10 mouse cellular contexts compared by ENCODE assay signal in genomic region chr7:75307570-75308087, GRCm38 (mm10). TPM values are rescaled to one million over a fixed set of nuclear protein-coding genes. Genes with fewer than 3 reads are reported as not detected.
A peak's percentile ranks its signal among the peaks of the same experiment; 100 is the strongest.
DNase-seq lines count a peak whose midpoint lies in the region; ATAC-seq and TF ChIP-seq lines count a peak whose summit lies in the region.
"Had no signal": no experiment of that assay in that cellular context is flagged by ENCODE, and none has a peak within 500 bp of the region (broad histone marks: within the 10 kb centered on the region; RNA-seq: fewer than 3 reads in every experiment).

No protein-coding gene starts in this region.

- peaks cover 35% of the 10 kb centered on the region for H3K27me3 ChIP-seq in heart, embryonic 11.5 days (ENCODE audit: control insufficient read depth, insufficient read depth, low read length)
- peaks cover 6% of the 10 kb centered on the region for H3K27me3 ChIP-seq in heart, adult 2 months (ENCODE audit: control insufficient read depth, insufficient read depth, low read length)
- H3K27me3 ChIP-seq in forebrain, embryonic 13.5 days, result peaks cover 54% of the 10 kb centered on the region
- peaks cover 37% of the 10 kb centered on the region for H3K27me3 ChIP-seq in limb, embryonic 15.5 days
- peaks cover 30% of the 10 kb centered on the region for H3K27me3 ChIP-seq in liver, embryonic 11.5 days (replicated peaks; ENCODE audit: control insufficient read depth, insufficient read depth, low read length)

- no peak overlapping the region for H3K9ac ChIP-seq in heart, embryonic 11.5 days (ENCODE audit: low read depth, low read length)
- no peak overlapping the region for H3K9ac ChIP-seq in heart, adult 2 months (ENCODE audit: low read depth, low read length)
- peak overlapping the region; percentile 67; the same call in 1 of the 2 replicates for H3K9ac ChIP-seq in forebrain, embryonic 13.5 days
- no peak overlapping the region for H3K9ac ChIP-seq in limb, embryonic 15.5 days
- no peak overlapping the region for H3K9ac ChIP-seq in liver, embryonic 11.5 days (ENCODE audit: low read depth, low read length)

- H3K27ac ChIP-seq in heart, embryonic 11.5 days (ENCODE audit: low read depth, low read length), result no peak overlapping the region
- no peak overlapping the region for H3K27ac ChIP-seq in heart, adult 2 months
- no peak overlapping the region for H3K27ac ChIP-seq in forebrain, embryonic 13.5 days
- H3K27ac ChIP-seq in limb, embryonic 15.5 days, result no peak overlapping the region
- H3K27ac ChIP-seq in liver, embryonic 11.5 days (ENCODE audit: low read depth, low read length), result no peak overlapping the region

- H3K79me2 ChIP-seq in heart, adult 2 months (replicated peaks; ENCODE audit: control insufficient read depth, insufficient read depth, low read length), result no peaks in the 10 kb centered on the region

- no peak for TF ChIP-seq POLR2A in heart, adult 2 months (IDR thresholded peaks at IDR 0.05; ENCODE audit: insufficient read depth, low read depth, low read length)

- H3K9me3 ChIP-seq in heart, embryonic 11.5 days (replicated peaks; ENCODE audit: control insufficient read depth, low read length), result no peaks in the 10 kb centered on the region
- no peaks in the 10 kb centered on the region for H3K9me3 ChIP-seq in forebrain, embryonic 13.5 days (replicated peaks)
- H3K9me3 ChIP-seq in limb, embryonic 15.5 days, result no peaks in the 10 kb centered on the region
- no peaks in the 10 kb centered on the region for H3K9me3 ChIP-seq in liver, embryonic 11.5 days (ENCODE audit: control insufficient read depth, low read length)
- H3K9me3 ChIP-seq: megakaryocyte, embryonic 14.5 days had no signal

- ATAC-seq in heart, embryonic 11.5 days (replicated peaks; ENCODE audit: insufficient number of reproducible peaks, low FRiP score, low TSS enrichment), result no peak
- ATAC-seq in forebrain, embryonic 13.5 days, result 0 out of 2 replicates have a peak, but pooled peaks have one; percentile 8
- ATAC-seq in limb, embryonic 15.5 days (ENCODE audit: insufficient number of reproducible peaks, low FRiP score, low TSS enrichment, low read depth), result no peak
- no peak for ATAC-seq in liver, embryonic 11.5 days (replicated peaks; ENCODE audit: low FRiP score)

- WGBS in heart, embryonic 11.5 days (ENCODE audit: insufficient replicate concordance), result 43% methylated on average over 8 of the region's 8 CpGs
- 59% methylated on average over 8 of the region's 8 CpGs for WGBS in heart, adult 2 months
- 49% methylated on average over 8 of the region's 8 CpGs for WGBS in forebrain, embryonic 13.5 days
- WGBS in limb, embryonic 15.5 days, result 49% methylated on average over 8 of the region's 8 CpGs
- 49% methylated on average over 8 of the region's 8 CpGs for WGBS in liver, embryonic 11.5 days

- peak overlapping the region; percentile 98; the same call in 1 of the 2 replicates for H3K4me2 ChIP-seq in heart, embryonic 11.5 days
- peak overlapping the region; percentile 97 for H3K4me2 ChIP-seq in forebrain, embryonic 13.5 days
- peak overlapping the region; percentile 94 for H3K4me2 ChIP-seq in limb, embryonic 15.5 days
- no peak overlapping the region for H3K4me2 ChIP-seq in liver, embryonic 11.5 days

- no peak for TF ChIP-seq CTCF in heart, adult 2 months (IDR thresholded peaks at IDR 0.05)

- TF ChIP-seq EP300 in heart, adult 2 months (IDR thresholded peaks at IDR 0.05; ENCODE audit: insufficient read depth, low read depth, low read length), result no peak

- no peaks in the 10 kb centered on the region for H3K36me3 ChIP-seq in heart, embryonic 11.5 days (ENCODE audit: control insufficient read depth, insufficient read depth, low read length)
- no peaks in the 10 kb centered on the region for H3K36me3 ChIP-seq in heart, adult 2 months (ENCODE audit: control insufficient read depth, insufficient read depth, low read length)
- H3K36me3 ChIP-seq in forebrain, embryonic 13.5 days (ENCODE audit: poor library complexity, severe bottlenecking), result no peaks in the 10 kb centered on the region
- H3K36me3 ChIP-seq in limb, embryonic 15.5 days, result no peaks in the 10 kb centered on the region
- H3K36me3 ChIP-seq in liver, embryonic 11.5 days (ENCODE audit: control insufficient read depth, insufficient read depth, low read length), result no peaks in the 10 kb centered on the region

- 0 out of 2 replicates have a peak, but pooled peaks cover 2% of the 10 kb centered on the region for H3K4me1 ChIP-seq in heart, embryonic 11.5 days (ENCODE audit: control insufficient read depth, insufficient read depth, low read length)
- no peaks in the 10 kb centered on the region for H3K4me1 ChIP-seq in heart, adult 2 months (ENCODE audit: control insufficient read depth, insufficient read depth, low read length)
- peaks cover 16% of the 10 kb centered on the region for H3K4me1 ChIP-seq in forebrain, embryonic 13.5 days
- H3K4me1 ChIP-seq in limb, embryonic 15.5 days, result peaks cover 19% of the 10 kb centered on the region
- peaks cover 7% of the 10 kb centered on the region; the same call in 1 of the 2 replicates for H3K4me1 ChIP-seq in liver, embryonic 11.5 days (replicated peaks; ENCODE audit: control insufficient read depth, insufficient read depth, low read length)

- intact Hi-C loops in heart, adult 2 months (cut with DNase I), result no loop called here

- H3K4me3 ChIP-seq in heart, embryonic 11.5 days (ENCODE audit: low read depth, low read length), result peak overlapping the region; percentile 54; the same call in 1 of the 2 replicates
- H3K4me3 ChIP-seq in heart, adult 2 months, result no peak overlapping the region
- peak overlapping the region; percentile 50 for H3K4me3 ChIP-seq in forebrain, embryonic 13.5 days
- H3K4me3 ChIP-seq in limb, embryonic 15.5 days, result peak overlapping the region; percentile 45
- H3K4me3 ChIP-seq in liver, embryonic 11.5 days (ENCODE audit: low read depth, low read length), result no peak overlapping the region

- no peak for DNase-seq in heart, adult 2 months
- DNase-seq in brain, adult 2 months (ENCODE audit: low read depth, low spot score), result peak; percentile 66
- DNase-seq in urinary bladder, postnatal 14 days (ENCODE audit: low spot score), result no peak
- DNase-seq in T-cell, adult 2 months (ENCODE audit: low spot score), result no peak
- no peak for DNase-seq in liver, embryonic 11.5 days (ENCODE audit: low spot score)
- DNase-seq: kidney, postnatal 10 days had no signal

RNA-seq across cellular contexts. Expression of gene Sv2b, which starts 1.4 kb away (rescaled TPM):
- 0.79 and 1.00 TPM in 2 replicates for polyA plus RNA-seq in heart, embryonic 11.5 days (2014; fragmentation: Nextera tagmentation; extraction: Ambion mirVana)
- under 1 TPM; 0.43 to 0.47 TPM for total RNA-seq in heart, adult 2 months (2021)
- polyA plus RNA-seq in heart, adult 2 months (2012; rRNA removed), result 0.23 TPM in 2 replicates
- polyA plus RNA-seq in forebrain, embryonic 13.5 days (2015; fragmentation: Nextera tagmentation; extraction: Ambion mirVana), result 5.7 and 6.0 TPM in 2 replicates
- polyA plus RNA-seq in limb, embryonic 15.5 days (2015; fragmentation: Nextera tagmentation; extraction: Ambion mirVana), result 2.2 and 2.6 TPM in 2 replicates
- 0.11 and 0.13 TPM in 2 replicates for polyA plus RNA-seq in liver, embryonic 11.5 days (2014; fragmentation: Nextera tagmentation; extraction: Ambion mirVana)

Comparison
In these comparisons a context has a peak if more than half of its experiments do, and no peak if none do; other contexts are left out.
1. H3K4me3 ChIP-seq: peak in heart, embryonic 11.5 days (single experiment), forebrain, embryonic 13.5 days (single experiment) and limb, embryonic 15.5 days (single experiment); none in heart, adult 2 months (single experiment) and liver, embryonic 11.5 days (single experiment).